Mouse (Mus musculus) stomach, embryonic 15.5 days (tissue): ENCODE results near the gene Sipa1l2. TPM values are rescaled to one million over a fixed set of nuclear protein-coding genes. Genes with fewer than 3 reads are reported as not detected.
A peak's percentile ranks its signal among the peaks of the same experiment; 100 is the strongest.

Experiments
- ATAC-seq: fragments of 200-750 bp; cut with Nextera tagmentation; 2 replicates; pipeline ENCODE4 v1.8.0; 2017; ENCODE audit warnings: low read depth, moderate number of reproducible peaks, moderate TSS enrichment; ENCODE audit not compliant: insufficient read depth, low FRiP score
- H3K27ac ChIP-seq: fragments of 300-500 bp; sonication (generic); 2 replicates; pipeline ENCODE4 v1.5.1; 2015; ENCODE audit warnings: mild to moderate bottlenecking, inconsistent platforms
- H3K27me3 ChIP-seq: fragments of 300-500 bp; sonication (generic); replicated peaks from 2 replicates; pipeline ENCODE4 v1.6.1; 2015; ENCODE audit warnings: inconsistent platforms
- H3K36me3 ChIP-seq: fragments of 300-500 bp; sonication (generic); 2 replicates; pipeline ENCODE4 v1.6.1; 2015; ENCODE audit warnings: inconsistent platforms
- H3K4me1 ChIP-seq: fragments of 300-500 bp; sonication (generic); 2 replicates; pipeline ENCODE4 v1.6.1; 2015; ENCODE audit warnings: inconsistent platforms
- H3K4me2 ChIP-seq: fragments of 300-500 bp; sonication (generic); 2 replicates; pipeline ENCODE4 v1.6.1; 2015; ENCODE audit warnings: mild to moderate bottlenecking, inconsistent platforms
- H3K4me3 ChIP-seq: fragments of 300-500 bp; sonication (generic); replicated peaks from 2 replicates; pipeline ENCODE4 v1.5.1; 2015; ENCODE audit warnings: inconsistent platforms
- H3K9ac ChIP-seq: fragments of 300-500 bp; sonication (generic); 2 replicates; pipeline ENCODE4 v1.6.1; 2015; ENCODE audit warnings: inconsistent platforms
- H3K9me3 ChIP-seq: fragments of 300-500 bp; sonication (generic); 2 replicates; pipeline ENCODE4 v1.6.1; 2016; ENCODE audit warnings: inconsistent platforms
- WGBS: fragments of 180-500 bp; shearing (Covaris S2); methylation state at CpG from one replicate; pipeline ENCODE4 v1.1.7; 2015; 5-methylcytosine and 5-hydroxymethylcytosine counted together
- polyA plus RNA-seq: library from polyadenylated mRNA; unstranded; fragments of >200 nt; fragmentation: Nextera tagmentation; extraction: Ambion mirVana; gene quantifications from 2 replicates; pipeline ENCODE4 v1.2.1, GENCODE M21; 2015

Gene Sipa1l2
- polyA plus RNA-seq = 8.3 and 9.7 TPM in 2 replicates

- H3K27ac ChIP-seq = peak within 1 kb of the TSS; percentile 76
- 0% methylated on average over 102 of the region's 129 CpGs for WGBS
- no peaks in the 10 kb centered on the region for H3K36me3 ChIP-seq
- H3K9me3 ChIP-seq = no peaks in the 10 kb centered on the region
- peak within 1 kb of the TSS; percentile 64 for H3K4me3 ChIP-seq
- H3K9ac ChIP-seq = peak within 1 kb of the TSS; percentile 48
- H3K4me2 ChIP-seq = peak within 1 kb of the TSS; percentile 98
- ATAC-seq = peak; percentile 85
- no peaks in the 10 kb centered on the region for H3K27me3 ChIP-seq
- peaks cover 10% of the 10 kb centered on the region for H3K4me1 ChIP-seq
Observed at GRCm38 (mm10) chr8:125569533-125570365, at the start of gene Sipa1l2. TSS of gene Sipa1l2 (minus strand) at chr8:125569808.

- Histone ChIP-seq H3K27ac (peak overlapping the region; percentile 74), H3K4me3 (no peak overlapping the region), H3K27me3 (no peaks in the 10 kb centered on the region), H3K36me3 (no peaks in the 10 kb centered on the region), H3K9me3 (no peaks in the 10 kb centered on the region), H3K4me2 (peak overlapping the region; percentile 40), H3K9ac (0 out of 2 replicates have a peak overlapping the region, but pooled peaks have one; percentile 4), H3K4me1 (peaks cover 18% of the 10 kb centered on the region)
- WGBS = 42% methylated on average over 16 of the region's 16 CpGs
- ATAC-seq = peak; percentile 40; the same call in 1 of the 2 replicates
Observed at GRCm38 (mm10) chr8:125618543-125619335, 49.1 kb upstream of the Sipa1l2 start.

GRCm38 (mm10) chr8:125616935-125617334 is 47.3 kb upstream of the Sipa1l2 start:
- Histone ChIP-seq H3K36me3 (no peaks in the 10 kb centered on the region), H3K9me3 (no peaks in the 10 kb centered on the region), H3K4me1 (peaks cover 18% of the 10 kb centered on the region), H3K4me2 (no peak overlapping the region), H3K4me3 (no peak overlapping the region), H3K27me3 (no peaks in the 10 kb centered on the region), H3K9ac (no peak overlapping the region), H3K27ac (no peak overlapping the region)
- ATAC-seq = no peak
- 58% methylated on average over 5 of the region's 5 CpGs for WGBS

- H3K4me3 ChIP-seq = no peak overlapping the region
- H3K4me2 ChIP-seq = no peak overlapping the region
- no peaks in the 10 kb centered on the region for H3K36me3 ChIP-seq
- H3K27ac ChIP-seq = no peak overlapping the region
- peaks cover 18% of the 10 kb centered on the region for H3K4me1 ChIP-seq
- H3K9ac ChIP-seq = no peak overlapping the region
- ATAC-seq = no peak
- 89% methylated on average over 3 of the region's 3 CpGs for WGBS
- H3K9me3 ChIP-seq = no peaks in the 10 kb centered on the region
- H3K27me3 ChIP-seq = no peaks in the 10 kb centered on the region
Observed at GRCm38 (mm10) chr8:125616039-125616438, 46.4 kb upstream of the Sipa1l2 start.

- no peaks in the 10 kb centered on the region for H3K27me3 ChIP-seq
- H3K27ac ChIP-seq = no peak overlapping the region
- no peaks in the 10 kb centered on the region for H3K9me3 ChIP-seq
- no peak overlapping the region for H3K4me3 ChIP-seq
- peaks cover 3% of the 10 kb centered on the region; the same call in 1 of the 2 replicates for H3K4me1 ChIP-seq
- WGBS = 90% methylated on average over 2 of the region's 2 CpGs
- ATAC-seq = no peak
- H3K9ac ChIP-seq = no peak overlapping the region
- H3K36me3 ChIP-seq = no peaks in the 10 kb centered on the region
- no peak overlapping the region for H3K4me2 ChIP-seq
Observed at GRCm38 (mm10) chr8:125613552-125613951, 43.9 kb upstream of the Sipa1l2 start.

- Histone ChIP-seq H3K4me3 (no peak overlapping the region), H3K27me3 (no peaks in the 10 kb centered on the region), H3K4me1 (no peaks in the 10 kb centered on the region), H3K4me2 (no peak overlapping the region), H3K36me3 (no peaks in the 10 kb centered on the region), H3K9ac (no peak overlapping the region), H3K9me3 (no peaks in the 10 kb centered on the region), H3K27ac (no peak overlapping the region)
- ATAC-seq = no peak
- whole genome bisulfite sequencing = 82% methylated on average over 21 of the region's 21 CpGs
Observed at GRCm38 (mm10) chr8:125611799-125612560, 42.4 kb upstream of the Sipa1l2 start.

GRCm38 (mm10) chr8:125611024-125611798 is 41.6 kb upstream of the Sipa1l2 start:
- no peaks in the 10 kb centered on the region for H3K27me3 ChIP-seq
- H3K9ac ChIP-seq = no peak overlapping the region
- 79% methylated on average over 10 of the region's 10 CpGs for WGBS
- H3K27ac ChIP-seq = no peak overlapping the region
- no peak overlapping the region for H3K4me3 ChIP-seq
- ATAC-seq = no peak
- no peaks in the 10 kb centered on the region for H3K36me3 ChIP-seq
- no peak overlapping the region for H3K4me2 ChIP-seq
- H3K9me3 ChIP-seq = no peaks in the 10 kb centered on the region
- no peaks in the 10 kb centered on the region for H3K4me1 ChIP-seq

- Histone ChIP-seq H3K27me3 (no peaks in the 10 kb centered on the region), H3K4me2 (no peak overlapping the region), H3K4me3 (no peak overlapping the region), H3K9me3 (no peaks in the 10 kb centered on the region), H3K4me1 (0 out of 2 replicates have a peak, but pooled peaks cover 2% of the 10 kb centered on the region), H3K27ac (no peak overlapping the region), H3K9ac (no peak overlapping the region), H3K36me3 (no peaks in the 10 kb centered on the region)
- 80% methylated on average over 6 of the region's 6 CpGs for WGBS
- ATAC-seq = no peak
Observed at GRCm38 (mm10) chr8:125609737-125610136, 40.1 kb upstream of the Sipa1l2 start.

GRCm38 (mm10) chr8:125607714-125608223 is 38.2 kb upstream of the Sipa1l2 start:
- no peak for ATAC-seq
- Histone ChIP-seq H3K9ac (no peak overlapping the region), H3K27ac (no peak overlapping the region), H3K4me3 (no peak overlapping the region), H3K4me2 (no peak overlapping the region), H3K27me3 (no peaks in the 10 kb centered on the region), H3K9me3 (no peaks in the 10 kb centered on the region), H3K36me3 (no peaks in the 10 kb centered on the region), H3K4me1 (0 out of 2 replicates have a peak, but pooled peaks cover 4% of the 10 kb centered on the region)
- 76% methylated on average over 4 of the region's 4 CpGs for WGBS

- H3K27me3 ChIP-seq = no peaks in the 10 kb centered on the region
- H3K9me3 ChIP-seq = no peaks in the 10 kb centered on the region
- no peaks in the 10 kb centered on the region for H3K36me3 ChIP-seq
- H3K9ac ChIP-seq = no peak overlapping the region
- 0 out of 2 replicates have a peak, but pooled peaks cover 4% of the 10 kb centered on the region for H3K4me1 ChIP-seq
- 64% methylated on average over 3 of the region's 3 CpGs for WGBS
- no peak overlapping the region for H3K4me2 ChIP-seq
- no peak overlapping the region for H3K4me3 ChIP-seq
- ATAC-seq = no peak
- H3K27ac ChIP-seq = no peak overlapping the region
Observed at GRCm38 (mm10) chr8:125606937-125607336, 37.3 kb upstream of the Sipa1l2 start.
